In the genomic region with DNA sequence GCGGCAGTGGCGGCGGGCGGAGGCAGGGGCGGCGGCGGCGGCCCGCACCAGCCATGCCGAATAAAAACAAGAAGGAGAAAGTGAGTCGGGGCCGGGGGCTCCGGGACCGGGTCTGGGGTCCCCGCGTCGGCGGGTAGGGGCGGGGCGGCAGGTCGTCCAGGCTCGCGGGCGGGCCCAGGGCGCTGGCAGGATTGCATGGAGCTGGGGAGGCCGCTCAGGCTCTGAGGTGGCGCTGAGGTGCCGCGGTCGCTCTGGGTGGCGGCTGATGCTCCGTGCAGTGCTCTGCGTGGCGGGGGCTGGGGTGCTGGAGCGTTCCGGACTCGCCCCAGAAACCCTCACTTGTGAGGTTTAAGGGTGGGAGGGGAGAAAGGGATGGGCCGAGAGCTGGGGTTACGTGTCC, we compare ENCODE assay signal across 8 mouse cellular contexts. TPM values are rescaled to one million over a fixed set of nuclear protein-coding genes. Genes with fewer than 3 reads are reported as not detected.
DNase-seq lines count a peak whose midpoint lies in the region; ATAC-seq and TF ChIP-seq lines count a peak whose summit lies in the region.

No protein-coding gene starts in this region.

- no peaks in the 10 kb centered on the region for H3K27me3 ChIP-seq in ES-Bruce4 (ENCODE audit: control insufficient read depth, insufficient read depth, low read length, poor library complexity, severe bottlenecking)
- H3K27me3 ChIP-seq in embryonic facial prominence, embryonic 14.5 days (replicated peaks; ENCODE audit: control insufficient read depth, insufficient read depth, low read length): no peaks in the 10 kb centered on the region
- H3K27me3 ChIP-seq in heart, embryonic 15.5 days: no peaks in the 10 kb centered on the region

- H3K4me2 ChIP-seq in embryonic facial prominence, embryonic 14.5 days (ENCODE audit: low read depth, low read length): peak overlapping the region; percentile 86
- peak overlapping the region; percentile 94 for H3K4me2 ChIP-seq in heart, embryonic 15.5 days

- 3% methylated on average over 8 of the region's 39 CpGs for WGBS in embryonic facial prominence, embryonic 14.5 days
- WGBS in heart, embryonic 15.5 days: under 1% methylated on average over 32 of the region's 39 CpGs

- no peak for TF ChIP-seq EP300 in ES-Bruce4 (IDR thresholded peaks at IDR 0.05; ENCODE audit: insufficient read depth, low read depth, low read length)

- peak overlapping the region; percentile 61 for H3K9ac ChIP-seq in ES-Bruce4 (ENCODE audit: low read depth, poor library complexity, severe bottlenecking)
- H3K9ac ChIP-seq in embryonic facial prominence, embryonic 14.5 days (ENCODE audit: low read depth, low read length): peak overlapping the region; percentile 79
- H3K9ac ChIP-seq in heart, embryonic 15.5 days: peak overlapping the region; percentile 96

- no peak for TF ChIP-seq POLR2A in ES-Bruce4 (IDR thresholded peaks at IDR 0.05; ENCODE audit: insufficient read depth, low read length)

- H3K4me3 ChIP-seq in ES-Bruce4 (ENCODE audit: low read depth, low read length): peak overlapping the region; percentile 83
- peak overlapping the region; percentile 83 for H3K4me3 ChIP-seq in embryonic facial prominence, embryonic 14.5 days (ENCODE audit: low read depth, low read length)
- peak overlapping the region; percentile 87 for H3K4me3 ChIP-seq in heart, embryonic 15.5 days

- no peak overlapping the region for H3K27ac ChIP-seq in ES-Bruce4 (ENCODE audit: insufficient read depth, low read length)
- peak overlapping the region; percentile 78 for H3K27ac ChIP-seq in embryonic facial prominence, embryonic 14.5 days (replicated peaks; ENCODE audit: low read depth, low read length)
- H3K27ac ChIP-seq in heart, embryonic 15.5 days: peak overlapping the region; percentile 81

- peak; percentile 56 for ATAC-seq in embryonic facial prominence, embryonic 14.5 days (ENCODE audit: low read depth)
- ATAC-seq in heart, embryonic 15.5 days (replicated peaks; ENCODE audit: insufficient number of reproducible peaks, insufficient read depth, low FRiP score, low read depth): peak; percentile 51

- H3K4me1 ChIP-seq in ES-Bruce4 (ENCODE audit: control insufficient read depth, insufficient read depth, low read length): peaks cover 2% of the 10 kb centered on the region
- no peaks in the 10 kb centered on the region for H3K4me1 ChIP-seq in embryonic facial prominence, embryonic 14.5 days (ENCODE audit: control insufficient read depth, insufficient read depth, low read length)
- H3K4me1 ChIP-seq in heart, embryonic 15.5 days (replicated peaks): peaks cover 11% of the 10 kb centered on the region

- TF ChIP-seq CTCF in ES-Bruce4 (IDR thresholded peaks at IDR 0.05; ENCODE audit: low read depth, low read length): no peak

- DNase-seq in adrenal gland, postnatal 10 days: peak; percentile 67
- DNase-seq in embryonic facial prominence, embryonic 14.5 days (ENCODE audit: low spot score): peak; percentile 31
- DNase-seq in kidney, postnatal 10 days: peak; percentile 71
- peak; percentile 21 for DNase-seq in lung, postnatal 25 days (ENCODE audit: low spot score)
- DNase-seq in right cerebral cortex, postnatal 10 days (ENCODE audit: low spot score in 2 of 2): peak; percentile 68 to 70
- DNase-seq in urinary bladder, postnatal 25 days (ENCODE audit: low spot score): peak; percentile 44

- peaks cover 12% of the 10 kb centered on the region for H3K36me3 ChIP-seq in ES-Bruce4 (ENCODE audit: control insufficient read depth, insufficient read depth, low read length, poor library complexity, severe bottlenecking)
- H3K36me3 ChIP-seq in embryonic facial prominence, embryonic 14.5 days (ENCODE audit: control insufficient read depth, insufficient read depth, low read length): peaks cover 21% of the 10 kb centered on the region
- no peaks in the 10 kb centered on the region for H3K36me3 ChIP-seq in heart, embryonic 15.5 days

- H3K9me3 ChIP-seq in ES-Bruce4 (replicated peaks; ENCODE audit: control insufficient read depth, insufficient read depth, low read length, poor library complexity, severe bottlenecking): no peaks in the 10 kb centered on the region
- H3K9me3 ChIP-seq in embryonic facial prominence, embryonic 14.5 days (ENCODE audit: control insufficient read depth, low read length): no peaks in the 10 kb centered on the region
- H3K9me3 ChIP-seq in heart, embryonic 15.5 days (replicated peaks): no peaks in the 10 kb centered on the region

RNA-seq across cellular contexts. Expression of a gene that starts 0.4 kb away (rescaled TPM):
- polyA plus RNA-seq in ES-Bruce4 (2011; ENCODE audit: insufficient read depth, insufficient read length, low read depth, missing spikeins): 223 and 224 TPM in 2 replicates
- total RNA-seq in adrenal gland, postnatal 10 days (2021): 100 to 1,000 TPM; 108 to 121 TPM
- polyA plus RNA-seq in embryonic facial prominence, embryonic 14.5 days (2014; fragmentation: Nextera tagmentation; extraction: Ambion mirVana): 133 and 155 TPM in 2 replicates
- polyA plus RNA-seq in heart, embryonic 15.5 days (2015; fragmentation: Nextera tagmentation; extraction: Ambion mirVana): 117 and 124 TPM in 2 replicates

Comparison
In these comparisons a context has a peak if more than half of its experiments do, and no peak if none do; other contexts are left out.
1. DNase-seq: peak in every context shown above with its lines; median percentile 71 in kidney, postnatal 10 days; 69 in right cerebral cortex, postnatal 10 days; 67 in adrenal gland, postnatal 10 days; 44 in urinary bladder, postnatal 25 days; 31 in embryonic facial prominence, embryonic 14.5 days; 21 in lung, postnatal 25 days.